Mouse (Mus musculus) gastrocnemius, postnatal 4 days (tissue): ENCODE measurements around the gene Ksr2. TPM values are rescaled to one million over a fixed set of nuclear protein-coding genes. Genes with fewer than 3 reads are reported as not detected.
"Not testable (repeated sequence)": the region's sequence is repeated elsewhere in the genome, so short reads cannot be mapped to it uniquely, and the experiment has no call there.

Source experiments
- DNase-seq, 2 experiments: peaks; one replicate each; pipeline ENCODE4 v3.0.0; 2021 to 2022; ENCODE audit warnings: low spot score in 2 of 2, mixed read lengths in 2 of 2
- total RNA-seq, 2 experiments: library from RNA; stranded (reverse); gene quantifications; 2 replicates each; pipeline ENCODE4 v1.2.3; 2021

Gene Ksr2
- total RNA-seq, 2 experiments from 2014 or later = 0.22 to 0.23 TPM

DNA sequence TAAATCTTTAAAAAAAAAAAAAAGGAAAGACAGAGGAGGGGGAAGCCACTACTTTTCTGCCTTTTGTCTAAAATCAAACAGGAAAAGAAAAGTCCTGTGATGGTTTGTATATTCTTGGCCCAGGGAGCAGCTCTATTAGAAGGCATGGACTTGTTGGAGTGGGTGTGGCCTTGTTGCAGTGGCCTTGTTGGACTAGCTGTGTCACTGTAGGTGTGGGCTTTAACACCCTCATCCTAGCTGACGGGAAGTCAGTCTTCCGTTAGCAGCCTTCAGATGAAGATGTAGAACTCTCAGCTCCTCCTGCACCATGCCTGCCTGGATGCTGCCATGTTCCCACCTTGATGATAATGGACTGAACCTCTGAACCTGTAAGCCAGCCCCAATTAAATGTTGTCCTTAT is 9.1 kb upstream of the Ksr2 start:
- DNase-seq = not testable (repeated sequence)

DNA sequence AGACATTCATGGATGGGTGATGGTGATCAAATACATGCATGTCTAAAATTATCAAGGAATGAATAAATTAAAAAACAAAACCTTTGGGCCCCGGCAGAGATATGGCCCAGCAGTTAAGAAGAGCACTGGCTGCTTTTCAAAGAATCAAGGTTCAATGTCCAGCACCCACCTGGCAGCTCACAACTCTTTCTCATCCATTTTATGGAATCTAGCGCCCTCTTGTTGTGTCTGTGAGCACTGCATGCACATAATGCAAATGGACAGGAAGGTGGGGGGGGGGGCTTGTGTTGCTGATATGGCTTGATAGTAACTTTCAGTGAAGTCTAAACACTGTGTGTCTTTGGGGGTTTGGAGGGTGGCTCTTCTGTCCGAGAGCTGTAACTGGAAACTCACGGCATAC is 5.6 kb upstream of the Ksr2 start:
- DNase-seq = no peak

DNA sequence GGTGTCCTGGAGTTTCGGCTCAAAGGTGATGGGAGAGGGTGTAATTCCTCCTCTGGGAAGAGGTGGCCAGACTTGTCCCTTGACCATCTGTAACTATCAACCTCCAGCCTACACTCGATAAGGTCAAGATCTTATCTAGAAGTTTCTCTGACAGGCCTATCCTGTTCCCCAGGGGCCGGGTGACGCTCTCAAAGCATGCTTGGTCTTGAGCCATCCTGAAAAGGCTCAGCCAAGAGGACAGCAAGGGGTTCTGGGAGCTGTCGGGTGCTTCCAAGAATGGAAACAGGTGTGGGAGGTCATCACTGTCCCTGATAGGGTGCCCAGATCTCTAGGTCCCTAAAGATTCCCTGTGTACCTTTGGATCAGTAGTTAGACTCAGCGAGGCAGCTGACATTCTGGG is 4.4 kb upstream of the Ksr2 start:
- no peak for DNase-seq

DNA sequence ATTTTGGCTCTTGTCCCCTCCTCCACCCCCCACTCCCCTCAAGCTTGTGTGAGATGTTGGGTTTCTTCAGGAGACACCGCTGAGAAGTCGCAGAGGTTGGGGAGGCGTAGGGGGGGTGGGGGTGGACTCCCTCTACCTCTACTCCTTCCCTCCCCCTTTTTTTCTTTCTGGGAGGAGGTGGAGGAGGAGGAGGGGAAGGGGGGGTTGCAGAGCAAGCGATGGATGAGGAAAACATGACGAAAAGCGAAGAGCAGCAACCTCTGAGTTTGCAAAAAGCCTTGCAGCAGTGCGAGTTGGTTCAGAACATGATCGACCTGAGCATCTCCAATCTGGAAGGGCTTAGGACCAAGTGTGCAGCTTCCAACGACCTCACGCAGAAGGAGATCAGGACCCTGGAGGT is 811 bp downstream of the Ksr2 start:
- no peak for DNase-seq

DNA sequence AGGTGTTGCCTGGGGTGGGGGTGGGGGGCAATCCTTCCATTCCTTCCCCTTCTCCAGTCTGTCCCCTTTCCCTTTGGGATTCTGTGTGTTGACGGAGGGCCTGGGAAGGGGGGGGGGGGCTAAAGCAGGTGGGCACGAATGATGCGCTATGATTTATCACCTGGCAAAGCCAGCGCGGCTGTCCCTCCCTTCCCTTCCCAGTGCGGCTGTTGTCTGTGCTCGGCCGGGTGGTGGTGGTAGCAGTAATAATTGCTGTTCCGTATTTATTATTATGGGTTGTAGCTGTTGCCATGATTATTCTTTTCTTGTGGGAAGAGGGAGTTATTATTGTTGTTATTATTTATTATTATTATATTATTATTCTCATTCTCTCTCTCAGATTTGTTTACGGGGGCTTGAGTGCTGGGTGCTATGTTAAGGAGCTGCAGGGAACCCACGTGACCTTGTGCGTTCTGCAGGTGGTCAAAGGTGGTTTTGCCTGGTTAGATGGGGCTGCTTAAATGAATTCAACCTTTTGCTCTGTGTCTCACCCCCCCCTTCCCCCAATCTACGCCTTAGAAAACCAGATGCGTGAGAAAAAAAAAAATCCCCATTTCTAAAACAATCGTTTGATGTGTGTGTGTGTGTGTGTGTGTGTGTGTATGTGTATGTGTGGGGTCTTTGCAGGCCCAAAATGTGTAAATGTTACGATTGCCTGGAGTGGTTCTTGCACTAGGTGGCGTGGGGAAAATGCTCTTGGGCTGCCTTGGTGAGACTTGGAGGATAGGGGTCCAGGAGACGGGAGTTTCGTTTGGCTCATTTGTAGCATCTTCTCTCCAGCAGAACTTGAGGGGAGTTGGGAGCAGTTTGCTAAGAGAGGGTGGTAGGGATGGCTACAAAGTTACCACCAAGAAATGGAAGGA is 1.5 kb downstream of the Ksr2 start:
- DNase-seq = no peak

DNA sequence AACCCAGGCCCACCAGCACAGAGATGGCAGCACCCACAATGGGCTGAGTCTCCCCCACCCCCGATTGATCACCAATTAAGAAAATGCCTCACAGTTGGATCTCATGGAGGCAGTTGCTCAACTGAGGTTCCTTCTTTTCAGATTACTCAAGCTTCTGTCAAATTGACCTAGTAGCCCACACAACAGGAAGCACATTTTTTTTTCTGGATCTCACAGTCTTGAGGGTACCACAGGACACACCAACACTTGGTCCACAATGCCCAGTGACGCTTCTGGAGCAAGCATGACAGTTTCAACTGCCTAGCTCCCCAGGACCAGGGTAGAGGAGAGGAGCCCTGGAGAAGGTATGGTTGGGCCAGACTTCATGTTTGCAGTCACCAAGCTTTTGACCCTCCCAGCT is 3.6 kb downstream of the Ksr2 start:
- no peak for DNase-seq

DNA sequence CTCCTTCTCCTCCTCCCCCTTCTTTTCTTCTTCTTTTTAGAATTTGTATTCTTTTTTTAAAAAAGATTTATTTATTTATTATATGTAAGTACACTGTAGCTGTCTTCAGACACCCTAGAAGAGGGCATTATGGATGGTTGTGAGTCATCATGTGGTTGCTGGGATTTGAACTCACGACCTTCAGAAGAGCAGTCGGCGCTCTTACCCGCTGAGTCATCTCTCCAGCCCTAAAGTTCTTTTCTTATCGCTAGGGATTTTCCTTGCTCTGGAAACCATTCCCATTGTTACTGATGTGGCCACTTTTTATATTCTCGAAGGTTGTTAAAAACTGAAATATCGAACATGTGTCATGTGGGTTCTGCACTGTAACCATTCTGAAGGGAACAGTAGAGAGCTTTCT is 19.7 kb downstream of the Ksr2 start:
- DNase-seq = not testable (repeated sequence)

DNA sequence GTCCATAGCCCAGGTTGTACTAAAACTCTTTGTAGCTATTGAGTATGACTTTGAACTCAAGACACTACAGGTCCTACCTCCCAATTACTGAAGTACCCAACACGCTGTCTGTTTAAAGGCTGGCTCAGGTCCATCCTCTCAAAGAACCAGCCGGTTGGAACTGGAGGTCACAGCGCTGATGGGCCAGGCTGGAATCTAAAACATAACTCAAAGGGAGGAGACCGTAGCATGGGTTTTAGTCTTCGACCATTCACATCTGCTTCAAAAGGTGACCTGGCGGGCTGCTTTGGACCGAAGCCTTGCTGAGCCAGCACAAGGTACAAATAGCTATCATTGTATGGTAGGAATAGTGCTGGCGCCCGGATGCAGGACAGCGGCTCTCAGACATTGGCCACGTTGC is 26.5 kb downstream of the Ksr2 start:
- DNase-seq = no peak

DNA sequence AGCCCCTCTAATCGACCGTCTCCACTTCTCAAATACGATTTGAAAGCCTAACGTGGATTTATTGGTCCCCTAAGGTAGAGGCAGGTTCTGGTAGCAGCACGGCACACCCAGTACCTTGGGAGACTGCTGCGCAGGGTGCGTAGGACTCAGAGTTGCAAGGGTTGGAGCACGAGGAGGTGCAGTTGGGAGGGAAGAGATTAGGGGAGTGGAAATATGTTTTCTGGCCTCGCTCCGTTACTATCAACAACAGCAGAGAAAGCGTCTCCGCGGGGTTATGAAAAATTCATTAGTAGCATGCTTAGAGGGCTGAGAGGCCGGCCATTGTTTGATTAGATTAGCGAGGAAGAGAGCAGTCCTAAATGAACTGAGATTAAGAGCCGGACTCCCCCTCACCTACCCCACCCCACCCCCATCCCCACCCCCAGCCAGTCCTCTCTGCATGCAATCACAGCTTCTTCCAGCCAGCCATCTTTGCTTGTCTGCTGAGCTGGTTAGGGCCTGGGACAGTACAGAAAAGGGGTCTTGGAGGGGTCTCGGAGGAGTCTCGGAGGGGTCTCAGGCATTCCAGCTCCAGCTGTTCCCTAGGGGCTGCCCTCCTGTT is 27.5 kb downstream of the Ksr2 start:
- no peak for DNase-seq

DNA sequence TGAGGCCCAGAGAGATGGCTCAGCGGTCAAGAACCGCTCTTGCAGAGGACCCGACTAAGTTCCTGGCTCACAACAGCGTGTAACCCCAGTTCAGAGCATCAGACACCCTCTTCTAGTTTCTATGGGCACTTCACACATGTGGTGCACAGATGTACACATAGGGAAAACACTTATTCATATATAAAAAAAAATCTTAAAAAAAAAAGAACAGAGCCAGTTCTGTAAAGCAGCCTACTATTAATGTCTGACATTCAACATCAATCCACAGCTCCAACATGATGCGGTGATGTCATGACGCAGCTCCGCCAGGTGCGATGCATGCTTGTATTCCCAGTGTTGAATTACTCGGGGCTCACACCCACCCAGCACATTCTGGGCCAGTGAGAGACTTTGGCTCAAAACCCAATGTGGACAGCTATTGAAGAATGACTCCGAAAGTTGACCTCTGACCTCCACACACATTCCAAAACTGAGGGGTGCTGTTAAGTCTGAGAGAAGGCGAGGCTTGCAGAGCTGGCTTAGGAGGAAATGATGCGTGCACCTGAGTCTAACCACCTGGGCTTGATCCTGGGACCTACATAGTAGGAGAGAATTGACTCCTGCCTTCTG is 28.5 kb downstream of the Ksr2 start:
- DNase-seq = no peak

DNA sequence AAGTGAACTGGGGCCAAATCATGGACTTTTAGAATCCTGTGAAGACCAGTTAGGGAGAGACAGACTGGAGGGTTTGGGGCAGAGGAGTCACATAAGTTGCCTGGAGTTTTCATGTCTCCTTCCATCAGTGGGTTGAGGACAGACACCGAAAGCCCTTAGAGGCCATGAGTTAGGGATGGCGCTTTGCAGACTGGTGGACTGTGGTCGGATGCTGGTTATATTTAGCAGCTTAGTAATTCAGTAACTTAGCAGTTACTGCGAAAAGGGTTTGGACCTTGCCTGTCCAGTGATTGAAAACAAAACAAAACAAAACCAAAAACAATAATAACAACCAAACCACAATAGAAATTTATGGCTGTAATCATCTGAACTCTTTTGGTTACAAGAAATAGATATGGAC is 29.3 kb downstream of the Ksr2 start:
- no peak for DNase-seq

DNA sequence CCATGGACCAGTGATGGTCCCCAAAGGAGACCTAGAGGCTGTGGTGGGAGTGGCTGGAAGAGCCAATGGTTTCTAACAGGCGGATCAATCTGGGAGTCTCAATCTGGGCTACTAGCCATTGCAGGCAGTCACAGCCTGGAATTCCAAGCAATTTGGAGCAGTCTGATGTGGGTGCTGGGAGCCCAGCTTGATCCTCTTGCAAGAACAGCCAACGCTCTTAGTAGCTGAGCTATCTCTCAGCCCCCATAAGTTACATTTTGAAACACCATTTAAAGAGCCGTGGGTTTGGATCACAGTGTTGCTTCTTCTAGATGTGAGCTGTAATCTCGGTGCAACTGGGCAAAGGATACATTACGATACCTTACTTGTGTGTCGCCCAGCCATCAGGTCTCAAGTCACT is 30.1 kb downstream of the Ksr2 start:
- DNase-seq = no peak

DNA sequence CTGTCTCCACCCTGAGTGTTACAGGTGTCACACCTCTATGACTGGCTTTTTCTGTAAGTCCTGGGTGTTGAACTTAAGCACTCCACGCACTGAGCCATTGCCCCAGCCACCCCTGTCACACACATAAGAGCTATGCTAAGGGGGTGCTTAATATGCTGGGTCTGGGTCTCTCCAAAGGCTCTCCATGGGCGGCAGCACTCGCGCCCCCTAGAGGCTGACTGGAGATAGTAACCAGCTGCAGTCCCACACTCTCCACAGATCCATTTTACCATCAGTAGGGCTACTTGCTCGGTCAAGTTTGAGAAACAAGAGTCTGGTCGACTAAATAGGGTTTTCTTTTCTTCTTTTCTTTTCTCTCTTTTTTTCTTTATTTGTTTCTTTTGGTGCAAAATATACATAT is 33.9 kb downstream of the Ksr2 start:
- no peak for DNase-seq

DNA sequence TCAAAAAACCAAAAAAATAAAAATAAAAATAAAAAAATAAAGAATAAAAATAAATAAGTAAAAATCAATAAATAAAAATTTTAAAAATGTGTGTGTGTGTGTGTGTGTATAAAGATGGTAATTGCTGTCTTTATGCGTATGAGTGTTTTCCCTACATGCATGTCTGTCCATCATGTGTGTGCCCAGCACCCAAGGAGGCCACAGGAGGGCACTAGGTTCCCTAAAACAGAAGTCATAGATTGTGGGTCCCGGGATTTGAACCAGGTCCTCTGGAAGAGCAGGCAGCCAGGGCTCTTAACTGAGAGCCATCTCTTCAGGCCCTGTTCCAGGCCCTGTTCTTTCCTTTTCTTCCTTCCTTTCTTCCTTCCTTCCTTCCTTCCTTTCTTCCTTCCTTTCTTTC is 38.2 kb downstream of the Ksr2 start:
- DNase-seq = no peak

DNA sequence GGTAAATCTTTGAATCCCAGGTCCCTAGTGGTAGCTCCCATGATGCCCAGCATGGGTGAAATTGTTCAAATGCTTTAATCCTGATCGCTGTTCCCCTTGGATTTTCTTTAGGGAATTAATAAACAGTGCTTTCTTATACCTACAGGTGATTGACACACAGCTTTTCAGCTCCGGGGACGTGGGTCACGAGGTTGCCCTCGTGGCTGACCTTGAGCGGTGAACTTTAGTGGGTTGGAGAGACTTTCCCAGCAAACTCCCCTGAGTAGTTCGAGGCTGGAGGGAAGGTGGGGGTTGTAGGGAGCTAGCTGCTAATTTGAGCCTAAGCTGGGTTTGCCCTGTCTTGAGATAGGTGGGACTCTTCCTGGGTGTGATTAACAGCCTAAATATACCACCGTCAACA is 41.7 kb downstream of the Ksr2 start:
- no peak for DNase-seq

DNA sequence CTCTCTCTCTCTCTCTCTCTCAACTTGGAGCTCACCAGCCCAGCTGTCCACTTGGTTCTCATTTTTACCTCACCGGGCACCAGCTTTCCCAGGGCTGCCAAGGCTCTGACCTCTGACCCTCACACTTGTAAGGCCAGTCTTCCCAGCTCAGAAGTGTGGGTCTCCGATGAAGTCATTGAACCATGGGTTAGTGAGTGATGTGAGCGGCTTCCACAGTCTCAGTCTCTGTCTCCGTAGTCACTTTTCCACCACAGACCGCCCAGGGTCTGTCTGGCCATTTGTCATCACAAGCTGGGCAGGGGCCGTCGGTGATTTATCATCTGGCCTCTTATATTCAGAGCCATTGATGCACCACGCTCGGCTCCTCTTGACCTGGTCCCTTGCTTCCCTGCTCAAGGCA is 43.3 kb downstream of the Ksr2 start:
- DNase-seq = no peak

DNA sequence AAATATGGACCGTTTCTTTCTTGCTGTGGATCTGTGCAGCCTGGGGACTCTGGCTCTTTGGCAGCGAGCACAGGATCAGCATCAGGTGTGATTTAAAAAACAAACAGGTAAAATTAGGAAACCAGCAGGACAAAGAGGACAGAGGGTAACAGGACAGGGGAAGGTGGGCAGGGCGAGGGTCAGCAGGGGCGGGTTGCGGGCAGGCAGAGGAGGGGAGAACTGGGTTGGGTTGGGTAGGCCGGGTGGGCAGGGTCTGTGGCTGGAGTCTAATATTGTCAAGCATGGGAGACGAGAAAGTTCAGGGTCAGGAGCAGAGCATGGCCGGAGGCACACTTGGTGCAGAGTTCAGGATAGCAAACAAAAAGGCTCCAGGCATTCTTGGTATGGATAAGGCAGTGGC is 43.8 kb downstream of the Ksr2 start:
- no peak for DNase-seq

DNA sequence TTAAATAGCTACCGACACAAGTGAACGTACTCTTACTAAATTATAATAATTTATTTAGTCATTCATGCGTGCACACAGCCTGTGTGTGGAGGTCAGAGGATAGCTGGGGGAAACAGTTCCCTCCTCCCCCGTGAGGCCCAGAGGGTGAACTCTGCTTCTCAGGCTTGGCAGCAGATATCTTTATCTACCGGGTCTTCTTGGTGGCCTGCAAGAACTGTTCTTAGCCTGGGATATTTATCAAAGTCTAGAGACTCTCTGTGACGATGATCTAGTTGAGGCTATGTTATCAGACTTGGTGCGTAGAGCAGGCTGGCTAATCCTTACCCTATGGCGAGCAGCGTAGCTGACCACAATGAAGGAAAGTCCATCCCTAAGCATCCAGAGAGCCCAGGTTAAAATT is 45.1 kb downstream of the Ksr2 start:
- DNase-seq = no peak

DNA sequence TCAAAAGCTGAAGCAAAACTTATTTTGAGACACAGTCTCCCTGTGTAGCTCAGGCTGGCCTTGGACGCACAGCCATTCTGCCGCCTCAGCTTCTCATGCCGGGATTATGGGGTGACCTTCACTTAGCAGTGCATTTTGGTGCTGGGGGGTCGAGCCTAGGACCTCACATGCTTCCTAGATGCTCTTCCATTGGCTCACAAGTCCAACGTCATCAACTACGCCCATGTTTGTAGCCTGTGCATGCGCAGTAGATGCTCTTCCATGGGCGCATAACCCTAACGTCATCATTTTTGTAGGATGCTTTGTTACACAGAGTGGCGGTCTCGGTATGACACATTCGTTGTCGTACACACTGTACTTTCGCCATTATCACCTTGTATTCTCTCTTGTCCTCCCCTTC is 46.5 kb downstream of the Ksr2 start:
- DNase-seq = no peak

DNA sequence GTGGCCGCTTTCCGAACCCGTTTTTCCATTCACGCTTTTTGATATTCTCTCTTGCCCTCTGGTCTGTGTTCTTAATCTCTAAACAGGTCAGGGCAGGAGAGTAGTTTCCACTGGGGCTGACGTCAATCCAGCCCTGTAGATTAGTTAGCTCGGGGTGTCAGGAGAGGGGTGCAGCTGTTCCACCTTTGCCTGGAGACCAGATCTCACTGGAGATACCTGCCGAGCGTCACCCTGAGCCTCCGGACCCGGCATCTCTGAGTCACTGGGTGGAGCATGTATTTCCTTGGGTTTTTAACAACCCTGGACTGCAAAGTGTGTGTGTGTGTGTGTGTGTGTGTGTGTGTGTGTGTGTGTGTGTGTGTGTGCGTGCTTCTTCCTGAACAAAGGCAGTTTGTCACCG is 53.3 kb downstream of the Ksr2 start:
- no peak for DNase-seq

DNA sequence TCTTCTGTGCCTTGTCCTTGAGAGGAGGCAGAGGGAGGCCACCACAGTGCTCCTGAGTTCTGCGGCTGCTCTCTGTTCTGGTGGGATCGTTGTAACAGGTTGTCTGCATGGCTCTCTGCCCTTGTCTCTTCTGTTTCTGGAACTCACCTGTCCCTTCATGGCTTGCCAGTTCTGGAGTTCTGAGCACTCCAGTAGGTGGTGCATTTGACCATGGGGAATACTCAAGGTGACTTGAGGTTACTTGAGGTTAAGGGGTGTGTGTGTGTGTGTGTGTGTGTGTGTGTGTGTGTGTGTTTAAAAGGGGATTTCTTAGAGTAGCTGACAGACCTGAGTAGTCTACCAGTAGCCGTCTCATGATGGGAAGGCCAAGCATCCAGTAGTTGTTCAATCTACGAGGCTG is 55.2 kb downstream of the Ksr2 start:
- DNase-seq = no peak

DNA sequence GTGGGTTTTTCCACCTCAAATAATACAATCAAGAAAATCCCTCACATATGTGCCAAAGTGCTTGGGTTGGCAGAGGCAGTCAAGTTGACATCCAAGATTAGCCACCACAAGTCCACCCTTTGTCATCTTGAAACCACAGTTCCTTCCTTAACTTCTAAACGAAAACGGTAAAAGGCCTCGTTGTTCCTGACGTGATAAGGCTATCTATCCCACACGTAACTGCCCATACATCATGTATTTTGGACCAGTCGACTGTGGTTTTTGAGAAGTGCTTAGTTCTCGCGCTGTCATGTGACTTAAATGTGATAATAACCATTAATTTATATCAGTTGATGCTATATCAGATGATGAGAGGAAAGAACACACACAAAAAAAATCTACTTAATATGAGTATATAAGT is 55.8 kb downstream of the Ksr2 start:
- DNase-seq = no peak

DNA sequence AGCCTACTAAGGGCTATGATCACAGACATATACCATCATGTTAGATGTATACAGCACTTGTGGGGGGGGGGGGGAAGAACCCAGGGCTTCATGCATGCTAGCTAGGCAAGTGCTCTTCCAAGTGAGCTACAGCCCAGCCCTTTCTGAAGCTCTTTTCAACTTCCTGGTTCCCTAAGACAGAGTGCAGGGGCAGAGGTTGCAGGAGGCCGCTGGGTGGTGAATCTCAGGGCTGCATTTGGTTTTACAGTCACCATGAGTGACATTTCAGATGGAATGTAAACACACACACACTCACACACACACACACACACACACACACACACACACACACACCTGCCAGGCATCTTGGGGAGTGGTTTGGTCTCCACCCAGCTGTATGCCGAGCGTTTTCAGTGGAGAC is 67.4 kb downstream of the Ksr2 start:
- no peak for DNase-seq
